10 mouse cellular contexts compared by ENCODE assay signal in the genomic region with DNA sequence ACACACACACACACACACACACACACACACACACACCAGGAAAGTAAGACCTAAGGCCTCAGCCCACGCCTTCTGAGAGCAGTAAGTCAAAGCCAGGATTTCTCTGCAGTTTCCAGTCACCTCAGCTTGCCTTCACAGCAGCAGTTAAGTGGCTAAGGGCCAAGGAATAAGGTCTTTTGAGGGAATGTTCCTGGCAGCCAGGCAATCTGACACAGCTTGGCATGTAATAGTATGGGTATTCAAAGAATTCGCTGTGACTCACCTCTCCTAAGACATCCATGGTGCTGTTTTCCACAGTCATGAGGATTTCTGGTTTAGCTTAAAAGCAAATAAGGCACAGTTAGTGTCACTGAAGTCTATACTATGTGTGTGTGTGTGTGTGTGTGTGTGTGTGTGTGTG. TPM values are rescaled to one million over a fixed set of nuclear protein-coding genes. Genes with fewer than 3 reads are reported as not detected.
DNase-seq lines count a peak whose midpoint lies in the region; ATAC-seq and TF ChIP-seq lines count a peak whose summit lies in the region.
"Had no signal": no experiment of that assay in that cellular context is flagged by ENCODE, and none has a peak within 500 bp of the region (broad histone marks: within the 10 kb centered on the region; RNA-seq: fewer than 3 reads in every experiment).

No protein-coding gene starts in this region.

- 72% methylated on average over 2 of the region's 2 CpGs for WGBS in kidney, embryonic 16.5 days
- 53% methylated on average over 2 of the region's 2 CpGs for WGBS in stomach, postnatal 0 days
- 72% methylated on average over 2 of the region's 2 CpGs for WGBS in neural tube, embryonic 15.5 days

- ATAC-seq in kidney, embryonic 16.5 days (ENCODE audit: low FRiP score, low TSS enrichment), result no peak
- peak; percentile 59; the same call in 1 of the 2 replicates for ATAC-seq in stomach, postnatal 0 days (ENCODE audit: low FRiP score, low TSS enrichment)
- ATAC-seq in neural tube, embryonic 15.5 days (ENCODE audit: low FRiP score), result no peak

- H3K36me3 ChIP-seq in kidney, embryonic 16.5 days (ENCODE audit: insufficient read depth, low read length), result no peaks in the 10 kb centered on the region
- no peaks in the 10 kb centered on the region for H3K36me3 ChIP-seq in stomach, postnatal 0 days (ENCODE audit: control insufficient read depth, insufficient read depth, low read length)
- H3K36me3 ChIP-seq in neural tube, embryonic 15.5 days, result no peaks in the 10 kb centered on the region
- H3K36me3 ChIP-seq: stomach, embryonic 15.5 days had no signal

- no peak overlapping the region for H3K9ac ChIP-seq in kidney, embryonic 16.5 days (replicated peaks; ENCODE audit: low read length)
- H3K9ac ChIP-seq in stomach, postnatal 0 days (ENCODE audit: low read length), result no peak overlapping the region
- no peak overlapping the region for H3K9ac ChIP-seq in neural tube, embryonic 15.5 days (replicated peaks)
- H3K9ac ChIP-seq: stomach, embryonic 15.5 days had no signal

- no peak for TF ChIP-seq CTCF in gastrocnemius, adult 2 months (IDR thresholded peaks at IDR 0.05)
- no peak for TF ChIP-seq CTCF in stomach, postnatal 0 days (IDR thresholded peaks at IDR 0.05; ENCODE audit: low read depth)

- no peak for TF ChIP-seq EP300 in stomach, postnatal 0 days (optimal IDR thresholded peaks at IDR 0.05)

- H3K27ac ChIP-seq in kidney, embryonic 16.5 days (ENCODE audit: low read length), result no peak overlapping the region
- H3K27ac ChIP-seq in gastrocnemius, adult 2 months, result no peak overlapping the region
- no peak overlapping the region for H3K27ac ChIP-seq in stomach, postnatal 0 days (replicated peaks)
- H3K27ac ChIP-seq in neural tube, embryonic 15.5 days (replicated peaks), result no peak overlapping the region
- H3K27ac ChIP-seq: stomach, embryonic 15.5 days had no signal

- DNase-seq in kidney, adult 18-20 months, result peak; percentile 30
- peak; percentile 68 for DNase-seq in adrenal gland, adult 8-10 months
- peak; percentile 36 for DNase-seq in gastrocnemius, adult 2 months
- DNase-seq in kidney, postnatal 36 days, result peak; percentile 36 to 57
- DNase-seq in stomach, postnatal 0 days (ENCODE audit: low spot score), result peak; percentile 33
- DNase-seq in thymus, postnatal 25 days, result no peak

- no peak overlapping the region for H3K4me2 ChIP-seq in kidney, embryonic 16.5 days (replicated peaks; ENCODE audit: low read depth, low read length)
- no peak overlapping the region for H3K4me2 ChIP-seq in stomach, postnatal 0 days (replicated peaks; ENCODE audit: low read depth)
- no peak overlapping the region for H3K4me2 ChIP-seq in neural tube, embryonic 15.5 days
- H3K4me2 ChIP-seq: stomach, embryonic 15.5 days had no signal

- no peaks in the 10 kb centered on the region for H3K4me1 ChIP-seq in kidney, embryonic 16.5 days (ENCODE audit: insufficient read depth, low read length)
- H3K4me1 ChIP-seq in stomach, postnatal 0 days (replicated peaks; ENCODE audit: control insufficient read depth, insufficient read depth), result no peaks in the 10 kb centered on the region
- no peaks in the 10 kb centered on the region for H3K4me1 ChIP-seq in neural tube, embryonic 15.5 days
- H3K4me1 ChIP-seq: stomach, embryonic 15.5 days had no signal

- H3K4me3 ChIP-seq in kidney, embryonic 16.5 days (ENCODE audit: low read length), result no peak overlapping the region
- H3K4me3 ChIP-seq in gastrocnemius, adult 2 months, result no peak overlapping the region
- H3K4me3 ChIP-seq in stomach, postnatal 0 days (ENCODE audit: low read depth, low read length), result no peak overlapping the region
- no peak overlapping the region for H3K4me3 ChIP-seq in neural tube, embryonic 15.5 days (replicated peaks)
- H3K4me3 ChIP-seq: erythroblast, embryonic 14.5 days; stomach, embryonic 15.5 days had no signal

- intact Hi-C loops in gastrocnemius, adult 2 months (cut with DNase I), result no loop called here

- H3K27me3 ChIP-seq in kidney, embryonic 16.5 days (ENCODE audit: insufficient read depth, low read length), result no peaks in the 10 kb centered on the region
- no peaks in the 10 kb centered on the region for H3K27me3 ChIP-seq in stomach, postnatal 0 days (ENCODE audit: control insufficient read depth, insufficient read depth, low read length)
- no peaks in the 10 kb centered on the region for H3K27me3 ChIP-seq in neural tube, embryonic 15.5 days (replicated peaks)
- H3K27me3 ChIP-seq: stomach, embryonic 15.5 days had no signal

- H3K9me3 ChIP-seq in kidney, embryonic 16.5 days (ENCODE audit: low read length), result no peaks in the 10 kb centered on the region
- H3K9me3 ChIP-seq in stomach, postnatal 0 days (ENCODE audit: control insufficient read depth, low read length), result no peaks in the 10 kb centered on the region
- H3K9me3 ChIP-seq in neural tube, embryonic 15.5 days (replicated peaks), result no peaks in the 10 kb centered on the region
- H3K9me3 ChIP-seq: stomach, embryonic 15.5 days had no signal

RNA-seq across cellular contexts. Expression of a gene that starts 25.6 kb away (rescaled TPM):
- polyA plus RNA-seq in kidney, embryonic 16.5 days (2015; fragmentation: Nextera tagmentation; extraction: Ambion mirVana), result not detected in 2 replicates
- under 1 TPM in 2 of 4 experiments, not detected in 2; 0.21 to 0.30 TPM for total RNA-seq in adrenal gland, adult 8-10 months (2022)
- not detected for total RNA-seq in gastrocnemius, adult 2 months (2021)
- polyA plus RNA-seq in stomach, postnatal 0 days (2015; fragmentation: Nextera tagmentation; extraction: Ambion mirVana), result 0.07 TPM in 2 replicates
- polyA plus RNA-seq in neural tube, embryonic 15.5 days (2015; fragmentation: Nextera tagmentation; extraction: Ambion mirVana), result 0.13 and 2.1 TPM in 2 replicates
- polyA plus RNA-seq: erythroblast, embryonic 14.5 days had no signal
